8 mouse cellular contexts compared by ENCODE assay signal in the genomic region with DNA sequence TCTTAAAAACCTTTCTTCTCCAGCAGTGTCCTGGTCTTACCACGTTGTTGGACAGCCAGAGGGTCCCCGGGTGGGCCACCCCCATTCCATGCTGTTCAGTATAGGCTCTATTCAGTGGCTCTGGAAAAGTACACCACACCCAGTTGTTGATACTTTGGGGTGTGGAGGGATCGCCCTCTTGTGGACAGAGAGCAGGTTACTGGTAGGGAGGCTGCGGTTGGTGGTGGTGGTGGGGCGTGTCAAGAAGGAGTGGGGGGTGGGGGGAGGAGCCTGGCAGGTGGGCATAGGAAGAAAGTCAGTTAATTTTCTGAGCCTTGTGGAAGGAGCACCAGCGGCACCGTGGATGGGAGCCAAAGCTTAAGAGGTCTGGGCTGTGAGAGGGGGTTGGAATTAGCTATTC. TPM values are rescaled to one million over a fixed set of nuclear protein-coding genes. Genes with fewer than 3 reads are reported as not detected.
DNase-seq lines count a peak whose midpoint lies in the region; ATAC-seq and TF ChIP-seq lines count a peak whose summit lies in the region.

No protein-coding gene starts in this region.

- WGBS in embryonic facial prominence, embryonic 15.5 days = 5% methylated on average over 7 of the region's 7 CpGs
- 9% methylated on average over 7 of the region's 7 CpGs for WGBS in heart, embryonic 11.5 days (ENCODE audit: insufficient replicate concordance)
- 5% methylated on average over 7 of the region's 7 CpGs for WGBS in kidney, embryonic 16.5 days
- 9% methylated on average over 7 of the region's 7 CpGs for WGBS in liver, adult 2 months
- WGBS in stomach, embryonic 16.5 days = 9% methylated on average over 7 of the region's 7 CpGs

- DNase-seq in adrenal gland, postnatal 4 days (ENCODE audit: low spot score in 2 of 2) = peak; percentile 19 to 59
- no peak for DNase-seq in liver, adult 2 months (ENCODE audit: extremely low read depth, low read depth, low spot score)
- DNase-seq in naive thymus-derived CD4-positive, alpha-beta T cell, adult 2 months (ENCODE audit: low read depth) = peak; percentile 88

- H3K4me2 ChIP-seq in embryonic facial prominence, embryonic 15.5 days (replicated peaks) = peak overlapping the region; percentile 74
- H3K4me2 ChIP-seq in heart, embryonic 11.5 days = no peak overlapping the region
- peak overlapping the region; percentile 28; the same call in 1 of the 2 replicates for H3K4me2 ChIP-seq in kidney, embryonic 16.5 days (replicated peaks; ENCODE audit: low read depth, low read length)
- H3K4me2 ChIP-seq in stomach, embryonic 16.5 days (ENCODE audit: low read depth, low read length) = peak overlapping the region; percentile 67

- H3K9ac ChIP-seq in embryonic facial prominence, embryonic 15.5 days = no peak overlapping the region
- H3K9ac ChIP-seq in heart, embryonic 11.5 days (ENCODE audit: low read depth, low read length) = no peak overlapping the region
- H3K9ac ChIP-seq in kidney, embryonic 16.5 days (replicated peaks; ENCODE audit: low read length) = no peak overlapping the region
- H3K9ac ChIP-seq in liver, adult 2 months (ENCODE audit: low read depth, low read length) = no peak overlapping the region
- peak overlapping the region; percentile 51 for H3K9ac ChIP-seq in stomach, embryonic 16.5 days (ENCODE audit: low read length)

- peaks cover 35% of the 10 kb centered on the region for H3K4me1 ChIP-seq in embryonic facial prominence, embryonic 15.5 days
- H3K4me1 ChIP-seq in heart, embryonic 11.5 days (ENCODE audit: control insufficient read depth, insufficient read depth, low read length) = 0 out of 2 replicates have a peak, but pooled peaks cover 5% of the 10 kb centered on the region
- H3K4me1 ChIP-seq in kidney, embryonic 16.5 days (ENCODE audit: insufficient read depth, low read length) = peaks cover 13% of the 10 kb centered on the region
- H3K4me1 ChIP-seq in liver, adult 2 months (ENCODE audit: control insufficient read depth, insufficient read depth, low read length) = no peaks in the 10 kb centered on the region
- H3K4me1 ChIP-seq in stomach, embryonic 16.5 days (ENCODE audit: control insufficient read depth, insufficient read depth, low read length) = peaks cover 20% of the 10 kb centered on the region

- peak; percentile 80 for TF ChIP-seq CTCF in C2C12 (IDR thresholded peaks at IDR 0.05; ENCODE audit: control insufficient read depth, insufficient read depth, insufficient read length)
- peak; percentile 75 for TF ChIP-seq CTCF in liver, adult 2 months (IDR thresholded peaks at IDR 0.05; ENCODE audit: low read depth, low read length)

- H3K9me3 ChIP-seq in embryonic facial prominence, embryonic 15.5 days (replicated peaks) = no peaks in the 10 kb centered on the region
- H3K9me3 ChIP-seq in heart, embryonic 11.5 days (replicated peaks; ENCODE audit: control insufficient read depth, low read length) = no peaks in the 10 kb centered on the region
- peaks cover 6% of the 10 kb centered on the region; the same call in 1 of the 2 replicates for H3K9me3 ChIP-seq in kidney, embryonic 16.5 days (ENCODE audit: low read length)
- H3K9me3 ChIP-seq in stomach, embryonic 16.5 days (replicated peaks; ENCODE audit: control insufficient read depth, low read length) = 0 out of 2 replicates have a peak, but pooled peaks cover 3% of the 10 kb centered on the region

- peak overlapping the region; percentile 87 for H3K4me3 ChIP-seq in C2C12 (ENCODE audit: insufficient read depth, poor library complexity, severe bottlenecking)
- H3K4me3 ChIP-seq in embryonic facial prominence, embryonic 15.5 days (replicated peaks) = no peak overlapping the region
- no peak overlapping the region for H3K4me3 ChIP-seq in heart, embryonic 11.5 days (ENCODE audit: low read depth, low read length)
- H3K4me3 ChIP-seq in kidney, embryonic 16.5 days (ENCODE audit: low read length) = no peak overlapping the region
- no peak overlapping the region for H3K4me3 ChIP-seq in liver, adult 2 months (ENCODE audit: insufficient read depth, low read depth, low read length)
- H3K4me3 ChIP-seq in stomach, embryonic 16.5 days (replicated peaks; ENCODE audit: low read length) = peak overlapping the region; percentile 48

- H3K27me3 ChIP-seq in C2C12 (ENCODE audit: control insufficient read depth, insufficient read depth, insufficient read length) = no peaks in the 10 kb centered on the region
- no peaks in the 10 kb centered on the region for H3K27me3 ChIP-seq in embryonic facial prominence, embryonic 15.5 days
- no peaks in the 10 kb centered on the region for H3K27me3 ChIP-seq in heart, embryonic 11.5 days (ENCODE audit: control insufficient read depth, insufficient read depth, low read length)
- no peaks in the 10 kb centered on the region for H3K27me3 ChIP-seq in kidney, embryonic 16.5 days (ENCODE audit: insufficient read depth, low read length)
- no peaks in the 10 kb centered on the region for H3K27me3 ChIP-seq in liver, adult 2 months (ENCODE audit: control insufficient read depth, insufficient read depth, low read length)
- no peaks in the 10 kb centered on the region for H3K27me3 ChIP-seq in stomach, embryonic 16.5 days (ENCODE audit: control insufficient read depth, insufficient read depth, low read length)

- no peak for TF ChIP-seq POLR2A in liver, adult 2 months (IDR thresholded peaks at IDR 0.05; ENCODE audit: extremely low read depth, insufficient read depth, low read length)

- ATAC-seq in embryonic facial prominence, embryonic 15.5 days (ENCODE audit: insufficient number of reproducible peaks, low FRiP score, low TSS enrichment, low read depth) = peak; percentile 71
- ATAC-seq in heart, embryonic 11.5 days (replicated peaks; ENCODE audit: insufficient number of reproducible peaks, low FRiP score, low TSS enrichment) = 0 out of 2 replicates have a peak, but pooled peaks have one; percentile 39
- peak; percentile 73 for ATAC-seq in kidney, embryonic 16.5 days (ENCODE audit: low FRiP score, low TSS enrichment)
- ATAC-seq in stomach, embryonic 16.5 days (ENCODE audit: insufficient read depth, low FRiP score) = peak; percentile 61

- peak overlapping the region; percentile 95 for H3ac ChIP-seq in C2C12 (ENCODE audit: control insufficient read depth, insufficient read length, low read depth)

- no peak overlapping the region for H3K27ac ChIP-seq in embryonic facial prominence, embryonic 15.5 days (replicated peaks)
- no peak overlapping the region for H3K27ac ChIP-seq in heart, embryonic 11.5 days (ENCODE audit: low read depth, low read length)
- H3K27ac ChIP-seq in kidney, embryonic 16.5 days (ENCODE audit: low read length) = no peak overlapping the region
- no peak overlapping the region for H3K27ac ChIP-seq in liver, adult 2 months (replicated peaks; ENCODE audit: insufficient read depth, low read depth, low read length)
- H3K27ac ChIP-seq in stomach, embryonic 16.5 days (ENCODE audit: low read length) = peak overlapping the region; percentile 93

- H3K79me3 ChIP-seq in C2C12 (ENCODE audit: low read depth) = peaks cover 29% of the 10 kb centered on the region

- H3K79me2 ChIP-seq in C2C12 (ENCODE audit: control insufficient read depth, insufficient read depth) = peaks cover 41% of the 10 kb centered on the region
- H3K79me2 ChIP-seq in liver, adult 2 months (ENCODE audit: control insufficient read depth, insufficient read depth, low read length) = no peaks in the 10 kb centered on the region

- peaks cover 49% of the 10 kb centered on the region for H3K36me3 ChIP-seq in C2C12 (ENCODE audit: control insufficient read depth, insufficient read depth)
- no peaks in the 10 kb centered on the region for H3K36me3 ChIP-seq in embryonic facial prominence, embryonic 15.5 days
- no peaks in the 10 kb centered on the region for H3K36me3 ChIP-seq in heart, embryonic 11.5 days (ENCODE audit: control insufficient read depth, insufficient read depth, low read length)
- H3K36me3 ChIP-seq in kidney, embryonic 16.5 days (ENCODE audit: insufficient read depth, low read length) = no peaks in the 10 kb centered on the region
- H3K36me3 ChIP-seq in liver, adult 2 months (ENCODE audit: control insufficient read depth, insufficient read depth, low read length) = no peaks in the 10 kb centered on the region
- no peaks in the 10 kb centered on the region for H3K36me3 ChIP-seq in stomach, embryonic 16.5 days (ENCODE audit: control insufficient read depth, insufficient read depth, low read length)

RNA-seq across cellular contexts. Expression of a gene that starts 2.7 kb away (rescaled TPM):
- 4,076 TPM for polyA plus RNA-seq in C2C12 (2012; fragmentation: generic; extraction: Trizol)
- 10 to 100 TPM; 71.7 to 72.5 TPM for total RNA-seq in adrenal gland, postnatal 4 days (2021)
- polyA plus RNA-seq in embryonic facial prominence, embryonic 15.5 days (2015; fragmentation: Nextera tagmentation; extraction: Ambion mirVana) = 449 and 474 TPM in 2 replicates
- polyA plus RNA-seq in heart, embryonic 11.5 days (2014; fragmentation: Nextera tagmentation; extraction: Ambion mirVana) = 43.6 and 44.5 TPM in 2 replicates
- 173 and 181 TPM in 2 replicates for polyA plus RNA-seq in kidney, embryonic 16.5 days (2015; fragmentation: Nextera tagmentation; extraction: Ambion mirVana)
- 2.4 and 3.6 TPM in 2 replicates for total RNA-seq in liver, adult 2 months (2014; rRNA removed)
- 4.7 and 8.1 TPM in 2 replicates for polyA plus RNA-seq in liver, adult 2 months (2012; rRNA removed)
- 820 and 892 TPM in 2 replicates for polyA plus RNA-seq in stomach, embryonic 16.5 days (2015; fragmentation: Nextera tagmentation; extraction: Ambion mirVana)

RNA-seq across cellular contexts. Expression of a gene that starts 7.1 kb away (rescaled TPM):
- 0.43 TPM for polyA plus RNA-seq in C2C12 (2012; fragmentation: generic; extraction: Trizol)
- total RNA-seq in adrenal gland, postnatal 4 days (2021) = not detected
- 2.8 and 3.1 TPM in 2 replicates for polyA plus RNA-seq in embryonic facial prominence, embryonic 15.5 days (2015; fragmentation: Nextera tagmentation; extraction: Ambion mirVana)
- not detected in 2 replicates for polyA plus RNA-seq in heart, embryonic 11.5 days (2014; fragmentation: Nextera tagmentation; extraction: Ambion mirVana)
- 0.45 and 0.99 TPM in 2 replicates for polyA plus RNA-seq in kidney, embryonic 16.5 days (2015; fragmentation: Nextera tagmentation; extraction: Ambion mirVana)
- total RNA-seq in liver, adult 2 months (2014; rRNA removed) = not detected in 2 replicates
- polyA plus RNA-seq in liver, adult 2 months (2012; rRNA removed) = not detected in 2 replicates
- 4.5 and 5.2 TPM in 2 replicates for polyA plus RNA-seq in stomach, embryonic 16.5 days (2015; fragmentation: Nextera tagmentation; extraction: Ambion mirVana)

RNA-seq across cellular contexts. Expression of a gene that starts 11.8 kb away (rescaled TPM):
- 11,980 TPM for polyA plus RNA-seq in C2C12 (2012; fragmentation: generic; extraction: Trizol)
- 10 to 100 TPM; 11.4 to 14.7 TPM for total RNA-seq in adrenal gland, postnatal 4 days (2021)
- 24.9 and 31.5 TPM in 2 replicates for polyA plus RNA-seq in embryonic facial prominence, embryonic 15.5 days (2015; fragmentation: Nextera tagmentation; extraction: Ambion mirVana)
- polyA plus RNA-seq in heart, embryonic 11.5 days (2014; fragmentation: Nextera tagmentation; extraction: Ambion mirVana) = 3.4 and 3.5 TPM in 2 replicates
- 3.6 and 5.5 TPM in 2 replicates for polyA plus RNA-seq in kidney, embryonic 16.5 days (2015; fragmentation: Nextera tagmentation; extraction: Ambion mirVana)
- total RNA-seq in liver, adult 2 months (2014; rRNA removed) = 2.8 and 2.9 TPM in 2 replicates
- polyA plus RNA-seq in liver, adult 2 months (2012; rRNA removed) = 0.87 and 1.0 TPM in 2 replicates
- 12.5 and 15.1 TPM in 2 replicates for polyA plus RNA-seq in stomach, embryonic 16.5 days (2015; fragmentation: Nextera tagmentation; extraction: Ambion mirVana)

RNA-seq across cellular contexts. Expression of a gene that starts 13.7 kb away (rescaled TPM):
- 1.5 TPM for polyA plus RNA-seq in C2C12 (2012; fragmentation: generic; extraction: Trizol)
- total RNA-seq in adrenal gland, postnatal 4 days (2021) = not detected
- polyA plus RNA-seq in embryonic facial prominence, embryonic 15.5 days (2015; fragmentation: Nextera tagmentation; extraction: Ambion mirVana) = not detected in 2 replicates
- polyA plus RNA-seq in heart, embryonic 11.5 days (2014; fragmentation: Nextera tagmentation; extraction: Ambion mirVana) = not detected in 2 replicates
- polyA plus RNA-seq in kidney, embryonic 16.5 days (2015; fragmentation: Nextera tagmentation; extraction: Ambion mirVana) = not detected in 2 replicates
- total RNA-seq in liver, adult 2 months (2014; rRNA removed) = not detected in 2 replicates
- not detected in 2 replicates for polyA plus RNA-seq in liver, adult 2 months (2012; rRNA removed)
- not detected in 2 replicates for polyA plus RNA-seq in stomach, embryonic 16.5 days (2015; fragmentation: Nextera tagmentation; extraction: Ambion mirVana)

RNA-seq across cellular contexts. Expression of a gene that starts 25.4 kb away (rescaled TPM):
- polyA plus RNA-seq in C2C12 (2012; fragmentation: generic; extraction: Trizol) = not detected
- total RNA-seq in adrenal gland, postnatal 4 days (2021) = not detected
- not detected in 2 replicates for polyA plus RNA-seq in embryonic facial prominence, embryonic 15.5 days (2015; fragmentation: Nextera tagmentation; extraction: Ambion mirVana)
- polyA plus RNA-seq in heart, embryonic 11.5 days (2014; fragmentation: Nextera tagmentation; extraction: Ambion mirVana) = not detected in 2 replicates
- polyA plus RNA-seq in kidney, embryonic 16.5 days (2015; fragmentation: Nextera tagmentation; extraction: Ambion mirVana) = not detected in 2 replicates
- not detected in 2 replicates for total RNA-seq in liver, adult 2 months (2014; rRNA removed)
- not detected in 2 replicates for polyA plus RNA-seq in liver, adult 2 months (2012; rRNA removed)
- 0.93 and 1.3 TPM in 2 replicates for polyA plus RNA-seq in stomach, embryonic 16.5 days (2015; fragmentation: Nextera tagmentation; extraction: Ambion mirVana)

Comparison
In these comparisons a context has a peak if more than half of its experiments do, and no peak if none do; other contexts are left out.
1. H3K4me3 ChIP-seq: peak in C2C12 (single experiment) and stomach, embryonic 16.5 days (single experiment); none in embryonic facial prominence, embryonic 15.5 days (single experiment), heart, embryonic 11.5 days (single experiment), kidney, embryonic 16.5 days (single experiment) and liver, adult 2 months (single experiment).
2. RNA of a gene that starts 11.8 kb away (polyA plus RNA-seq): 11,980 TPM in C2C12 (single experiment); 24.9 to 31.5 TPM in embryonic facial prominence, embryonic 15.5 days, 12.5 to 15.1 TPM in stomach, embryonic 16.5 days, 3.6 to 5.5 TPM in kidney, embryonic 16.5 days, 3.4 to 3.5 TPM in heart, embryonic 11.5 days and 0.87 to 1.0 TPM in liver, adult 2 months; every median in the first group is over 100 times any median in the second.
3. Peak in every context shown above with its lines, with median percentiles within 50 percentile points of each other: ATAC-seq.